Mouse (Mus musculus) embryonic facial prominence, embryonic 10.5 days (tissue): ENCODE data around the gene Ucp2. TPM values are rescaled to one million over a fixed set of nuclear protein-coding genes. Genes with fewer than 3 reads are reported as not detected.
A peak's percentile ranks its signal among the peaks of the same experiment; 100 is the strongest.

Source experiments
- DNase-seq: peaks from one replicate; pipeline ENCODE4 v3.0.0-alpha.2; 2017; ENCODE audit warnings: low spot score
- H3K27ac ChIP-seq: fragments of 300-500 bp; sonication (generic); replicated peaks from 2 replicates; pipeline ENCODE4 v1.5.1; 2016; ENCODE audit warnings: mild to moderate bottlenecking
- H3K27me3 ChIP-seq: fragments of 300-500 bp; sonication (generic); replicated peaks from 2 replicates; pipeline ENCODE4 v1.6.1; 2016; ENCODE audit warnings: low read depth, mild to moderate bottlenecking; ENCODE audit not compliant: poor library complexity, severe bottlenecking
- H3K36me3 ChIP-seq: fragments of 300-500 bp; sonication (generic); replicated peaks from 2 replicates; pipeline ENCODE4 v1.6.1; 2016; ENCODE audit warnings: mild to moderate bottlenecking, moderate library complexity
- H3K4me1 ChIP-seq: fragments of 300-500 bp; sonication (generic); 2 replicates; pipeline ENCODE4 v1.6.1; 2016
- H3K4me3 ChIP-seq: fragments of 300-500 bp; sonication (generic); 2 replicates; pipeline ENCODE4 v1.5.1; 2016; ENCODE audit warnings: mild to moderate bottlenecking, moderate library complexity
- H3K9me3 ChIP-seq: fragments of 300-500 bp; sonication (generic); 2 replicates; pipeline ENCODE4 v1.6.1; 2016; ENCODE audit warnings: mild to moderate bottlenecking
- WGBS: fragments of 180-500 bp; shearing (Covaris S2); methylation state at CpG from one replicate; pipeline ENCODE4 v1.1.7; 2016; 5-methylcytosine and 5-hydroxymethylcytosine counted together
- polyA plus RNA-seq: library from polyadenylated mRNA; unstranded; fragments of >200 nt; fragmentation: Nextera tagmentation; extraction: Ambion mirVana; gene quantifications from 2 replicates; pipeline ENCODE4 v1.2.1, GENCODE M21; 2016

The Ucp2 gene
- polyA plus RNA-seq, 1 experiment from 2014 or later: 105 TPM

DNA sequence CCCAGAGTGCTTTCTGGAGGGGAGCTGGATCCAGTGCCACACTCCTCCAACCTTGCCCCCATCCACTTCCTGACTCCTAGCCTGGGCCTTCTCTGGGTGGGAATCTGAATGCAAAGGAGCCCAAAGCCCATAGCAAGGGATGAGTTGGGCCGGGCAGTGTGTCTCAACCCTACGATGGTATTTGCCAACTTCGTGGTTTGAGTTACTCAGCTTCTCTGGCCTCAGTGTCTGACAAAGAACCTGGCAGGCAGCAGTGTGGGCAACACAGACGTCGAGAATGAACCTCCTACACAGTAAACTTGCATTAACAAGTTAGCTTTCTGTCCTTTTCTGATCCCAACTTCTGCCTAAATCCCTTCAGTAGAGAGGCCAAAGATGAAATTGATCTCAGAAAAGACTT lies 8.6 kb upstream of the Ucp2 start:
- no peaks in the 10 kb centered on the region for H3K36me3 ChIP-seq
- peaks cover 3% of the 10 kb centered on the region; the same call in 1 of the 2 replicates for H3K4me1 ChIP-seq
- WGBS: 86% methylated on average over 5 of the region's 5 CpGs
- DNase-seq: no peak
- H3K4me3 ChIP-seq: no peak overlapping the region
- H3K27ac ChIP-seq: no peak overlapping the region
- no peaks in the 10 kb centered on the region for H3K9me3 ChIP-seq
- no peaks in the 10 kb centered on the region for H3K27me3 ChIP-seq

DNA sequence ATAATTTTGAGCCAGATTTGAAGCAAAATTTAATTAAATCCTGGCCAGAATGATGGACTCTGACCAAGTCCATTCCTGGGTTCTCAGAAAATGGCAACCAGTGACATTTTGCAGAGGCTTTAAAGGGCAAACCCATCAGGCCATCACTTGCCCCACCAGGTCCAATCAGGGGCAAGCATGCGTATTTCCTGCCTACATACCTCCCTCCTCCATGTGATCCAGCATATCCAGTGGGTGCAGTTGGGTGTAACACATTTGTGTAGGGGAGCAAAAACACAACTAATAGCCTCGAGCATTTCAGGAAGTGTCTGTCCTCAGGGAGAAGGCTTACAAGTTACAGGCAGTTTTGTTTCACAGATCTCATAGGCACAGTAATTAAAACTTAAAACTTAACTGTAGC lies 5.8 kb upstream of the Ucp2 start:
- no peaks in the 10 kb centered on the region for H3K9me3 ChIP-seq
- no peak for DNase-seq
- H3K4me3 ChIP-seq: no peak overlapping the region
- peaks cover 8% of the 10 kb centered on the region for H3K27me3 ChIP-seq
- H3K36me3 ChIP-seq: no peaks in the 10 kb centered on the region
- no peak overlapping the region for H3K27ac ChIP-seq
- H3K4me1 ChIP-seq: peaks cover 5% of the 10 kb centered on the region
- 71% methylated on average over 2 of the region's 2 CpGs for WGBS

DNA sequence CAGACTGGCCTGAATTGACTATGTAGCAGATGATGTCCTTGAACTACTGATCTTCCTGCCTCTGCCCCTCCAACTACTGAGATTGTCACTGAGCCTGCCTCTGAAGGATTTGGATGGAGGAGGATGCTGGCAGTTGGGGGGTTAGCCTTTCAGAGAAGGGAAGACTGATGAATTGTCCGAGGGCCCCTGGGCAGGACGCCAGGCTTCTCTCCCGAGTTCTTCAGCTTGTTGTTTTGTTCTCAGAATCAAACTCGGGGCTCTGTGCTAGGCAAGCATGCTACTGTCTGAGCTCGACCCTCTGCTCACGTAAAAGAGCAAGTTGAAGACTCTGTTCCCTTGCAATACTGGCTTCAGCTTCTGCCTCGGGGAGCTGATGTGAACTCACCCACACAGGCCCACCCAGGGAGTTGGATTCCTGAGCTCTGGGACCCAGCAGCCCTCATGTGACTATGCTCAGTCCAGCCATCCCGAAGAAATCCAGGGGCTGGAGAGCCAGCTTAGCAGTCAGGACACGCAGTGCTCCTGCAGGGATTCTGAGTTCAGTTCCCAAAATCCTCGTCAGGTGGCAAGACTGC lies 4.6 kb upstream of the Ucp2 start:
- Histone ChIP-seq H3K9me3 (no peaks in the 10 kb centered on the region), H3K27me3 (peaks cover 20% of the 10 kb centered on the region), H3K27ac (peak overlapping the region; percentile 8; the same call in 1 of the 2 replicates), H3K36me3 (no peaks in the 10 kb centered on the region), H3K4me3 (no peak overlapping the region), H3K4me1 (peaks cover 17% of the 10 kb centered on the region)
- DNase-seq: no peak
- 49% methylated on average over 10 of the region's 10 CpGs for WGBS

DNA sequence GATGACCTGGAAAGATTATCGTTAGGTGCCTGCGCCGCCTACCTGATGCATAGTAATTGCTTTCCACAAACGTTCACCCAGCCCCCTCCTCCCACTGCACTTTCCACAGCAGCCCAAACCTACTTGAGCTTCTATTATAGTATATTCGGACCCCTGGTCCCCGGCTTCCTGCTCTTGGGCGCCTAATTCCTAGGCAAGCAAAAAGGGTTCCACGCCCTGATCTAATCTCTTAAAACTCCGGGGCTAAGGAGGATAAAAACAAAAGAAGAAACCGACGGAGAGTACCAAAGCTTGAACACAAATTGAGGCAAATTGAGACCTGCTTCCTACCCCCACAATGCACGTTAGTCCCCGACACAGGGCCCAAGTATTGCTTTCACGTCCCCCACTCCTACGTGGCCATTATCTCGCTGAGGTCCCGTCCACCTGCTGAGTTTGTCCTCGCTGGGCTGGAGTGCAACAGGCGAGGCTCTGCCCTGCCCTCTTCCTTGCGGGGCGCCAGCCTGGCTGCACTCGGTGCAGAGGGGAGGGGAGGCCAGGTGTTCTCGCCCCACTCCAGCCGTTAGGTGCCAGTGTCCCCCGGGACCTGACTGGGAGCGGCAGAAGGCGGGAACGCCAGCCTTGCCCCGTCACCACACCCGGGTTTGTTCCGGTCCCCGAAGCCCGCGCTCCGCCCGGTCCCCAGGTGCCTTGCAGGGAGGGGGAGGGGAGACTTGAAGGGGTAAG lies 583 bp upstream of the Ucp2 start:
- peaks cover 30% of the 10 kb centered on the region for H3K27me3 ChIP-seq
- peak overlapping the region; percentile 64 for H3K4me3 ChIP-seq
- peak; percentile 15 for DNase-seq
- H3K27ac ChIP-seq: peak overlapping the region; percentile 86
- WGBS: 2% methylated on average over 36 of the region's 36 CpGs
- H3K36me3 ChIP-seq: peaks cover 11% of the 10 kb centered on the region
- H3K9me3 ChIP-seq: no peaks in the 10 kb centered on the region
- peaks cover 52% of the 10 kb centered on the region for H3K4me1 ChIP-seq

DNA sequence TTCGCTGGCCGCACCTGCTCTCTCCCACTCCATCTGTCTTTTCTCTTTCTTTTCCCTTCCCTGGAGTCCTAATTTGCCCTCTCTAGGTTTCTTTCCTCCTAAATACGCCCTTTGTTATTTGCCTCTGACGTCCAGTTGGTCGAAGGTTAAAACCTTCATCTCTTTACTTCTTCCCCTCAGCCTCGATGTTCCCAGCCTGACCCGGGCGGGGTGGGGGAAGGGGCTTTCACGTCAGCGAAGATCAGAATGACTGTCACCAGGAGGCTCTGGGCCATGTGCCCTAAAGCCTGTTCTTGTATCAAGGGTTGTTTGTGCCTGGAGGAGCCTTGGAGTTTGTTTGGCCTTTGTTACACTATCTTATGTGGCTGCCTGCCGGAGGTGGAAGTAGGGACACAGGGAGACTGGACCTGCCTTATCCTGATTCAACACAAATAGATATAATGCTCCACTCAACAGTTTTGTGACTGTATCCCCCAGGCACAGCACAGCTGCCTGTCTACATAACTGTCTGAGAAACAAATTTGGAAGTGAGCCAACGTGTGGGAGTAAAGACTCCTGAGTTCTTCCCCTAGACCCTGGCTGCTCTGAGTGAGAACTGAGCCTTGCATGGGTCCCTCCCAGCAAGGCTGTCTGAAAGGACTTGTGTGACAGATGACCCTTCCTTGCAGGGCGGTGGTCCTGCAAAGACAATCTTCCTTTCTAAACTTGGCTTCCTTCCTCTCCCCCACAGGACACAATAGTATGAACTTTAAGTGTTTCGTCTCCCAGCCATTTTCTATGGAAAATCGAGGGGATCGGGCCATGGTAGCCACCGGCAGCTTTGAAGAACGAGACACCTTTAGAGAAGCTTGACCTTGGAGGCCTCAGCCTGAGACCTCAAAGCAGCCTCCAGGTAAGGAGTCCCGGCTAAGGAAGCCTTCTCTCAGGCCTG lies 612 bp downstream of the Ucp2 start:
- H3K4me1 ChIP-seq: peaks cover 57% of the 10 kb centered on the region
- H3K27me3 ChIP-seq: peaks cover 30% of the 10 kb centered on the region
- no peaks in the 10 kb centered on the region for H3K9me3 ChIP-seq
- H3K4me3 ChIP-seq: peak overlapping the region; percentile 64
- peak overlapping the region; percentile 86 for H3K27ac ChIP-seq
- 39% methylated on average over 19 of the region's 19 CpGs for WGBS
- peaks cover 23% of the 10 kb centered on the region for H3K36me3 ChIP-seq
- DNase-seq: peak; percentile 45

DNA sequence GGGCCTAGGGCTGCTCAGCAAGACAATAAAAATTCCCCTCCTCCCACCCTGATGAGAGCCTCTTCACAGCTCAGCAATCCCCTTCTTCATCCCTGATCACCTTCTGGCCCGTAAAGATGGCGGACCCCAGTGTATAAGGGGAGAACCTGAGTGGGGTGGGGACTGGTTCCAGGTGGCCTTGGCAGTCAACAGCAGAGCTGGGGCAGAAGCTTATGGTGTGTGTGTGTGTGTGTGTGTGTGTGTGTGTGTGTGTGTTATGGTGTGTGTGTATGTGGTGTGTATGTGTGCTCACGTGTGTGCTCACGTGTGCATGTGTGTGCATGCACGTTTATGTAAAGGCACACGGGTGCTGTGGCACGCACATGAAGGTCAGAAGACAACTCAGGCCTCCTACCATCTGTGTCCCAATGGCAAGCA lies 1.3 kb downstream of the Ucp2 start:
- 88% methylated on average over 7 of the region's 7 CpGs for WGBS
- peak overlapping the region; percentile 86 for H3K27ac ChIP-seq
- H3K4me1 ChIP-seq: peaks cover 56% of the 10 kb centered on the region
- H3K4me3 ChIP-seq: peak overlapping the region; percentile 64
- H3K27me3 ChIP-seq: peaks cover 30% of the 10 kb centered on the region
- DNase-seq: peak; percentile 15
- no peaks in the 10 kb centered on the region for H3K9me3 ChIP-seq
- peaks cover 30% of the 10 kb centered on the region for H3K36me3 ChIP-seq

DNA sequence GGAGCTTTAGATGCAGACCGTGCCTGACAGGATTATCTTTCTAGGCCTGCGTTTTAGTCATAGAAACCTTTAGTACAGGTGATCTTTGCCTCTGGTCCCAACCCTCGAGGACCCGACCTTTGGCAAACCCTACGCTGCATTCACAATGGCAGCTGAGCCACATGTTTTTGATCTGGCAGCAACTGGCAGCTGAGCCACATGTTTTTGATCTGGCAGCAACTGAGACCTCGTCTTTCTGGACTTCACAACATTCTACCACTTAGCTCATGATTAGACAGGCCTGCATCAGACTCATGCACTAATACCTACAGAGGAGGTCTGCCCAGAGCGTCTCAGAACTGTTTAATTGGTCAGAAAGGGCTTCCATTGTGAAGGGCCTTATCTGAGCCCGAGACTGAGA lies 1.9 kb downstream of the Ucp2 start:
- peak overlapping the region; percentile 86 for H3K27ac ChIP-seq
- H3K36me3 ChIP-seq: peaks cover 36% of the 10 kb centered on the region
- H3K4me3 ChIP-seq: peak overlapping the region; percentile 64
- DNase-seq: peak; percentile 75
- peaks cover 30% of the 10 kb centered on the region for H3K27me3 ChIP-seq
- H3K9me3 ChIP-seq: no peaks in the 10 kb centered on the region
- peaks cover 56% of the 10 kb centered on the region for H3K4me1 ChIP-seq
- WGBS: 26% methylated on average over 8 of the region's 8 CpGs

DNA sequence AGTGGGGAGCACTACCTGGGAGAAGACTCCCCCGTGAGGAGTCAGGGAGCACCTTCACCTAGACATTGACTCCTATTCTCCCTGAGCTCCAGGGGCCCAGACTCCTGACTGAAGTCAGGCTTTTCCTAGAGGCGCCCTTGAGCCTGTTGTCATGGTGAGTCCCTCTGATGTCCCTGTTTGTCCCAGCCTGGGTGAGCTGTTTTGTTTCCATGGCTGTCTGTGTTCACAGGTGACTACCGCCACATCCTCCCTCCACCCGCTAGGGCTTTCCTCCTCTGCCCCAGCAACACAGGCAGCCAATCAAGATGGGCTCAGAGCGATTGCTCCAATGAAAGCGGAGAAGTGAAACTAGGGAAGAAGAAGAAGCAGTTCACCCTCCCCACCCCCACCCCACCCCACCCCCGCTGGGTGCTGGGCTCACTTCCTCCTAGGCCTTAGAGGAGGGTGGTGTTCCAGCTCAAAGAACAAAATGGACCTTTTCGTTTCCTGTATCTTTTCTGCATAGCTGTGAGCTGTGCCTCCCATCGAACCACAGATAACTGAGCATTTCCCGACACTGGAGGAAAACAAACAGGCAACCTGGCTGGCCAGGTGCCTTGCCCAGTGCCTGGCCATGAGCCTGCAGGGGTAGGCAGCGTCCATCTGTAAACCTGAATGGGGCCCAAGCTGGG lies 2.6 kb downstream of the Ucp2 start:
- Histone ChIP-seq H3K36me3 (peaks cover 41% of the 10 kb centered on the region), H3K27ac (peak overlapping the region; percentile 86), H3K9me3 (no peaks in the 10 kb centered on the region), H3K4me1 (peaks cover 62% of the 10 kb centered on the region), H3K27me3 (peaks cover 30% of the 10 kb centered on the region), H3K4me3 (peak overlapping the region; percentile 64)
- 23% methylated on average over 11 of the region's 11 CpGs for WGBS
- DNase-seq: peak; percentile 81

DNA sequence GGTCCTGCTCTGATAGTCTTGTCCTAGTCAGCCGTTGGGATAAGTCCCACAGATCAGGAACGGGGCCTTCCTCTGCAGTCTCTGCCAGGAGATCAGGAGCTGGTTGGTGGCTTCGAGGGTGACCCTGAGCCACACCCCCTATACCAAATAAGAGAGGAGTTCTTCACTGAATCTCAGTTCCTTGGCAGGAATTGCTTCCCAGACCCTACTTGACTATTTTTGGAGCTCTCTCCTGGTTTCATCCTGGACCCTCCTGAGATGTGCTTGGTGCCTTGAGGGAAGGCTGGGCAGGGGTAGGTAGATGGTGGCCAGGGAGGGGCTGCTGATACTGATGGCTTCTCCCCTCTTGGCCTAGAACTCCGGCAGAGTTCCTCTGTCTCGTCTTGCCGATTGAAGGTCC lies 3.2 kb downstream of the Ucp2 start:
- DNase-seq: no peak
- H3K27ac ChIP-seq: peak overlapping the region; percentile 86
- 84% methylated on average over 6 of the region's 6 CpGs for WGBS
- H3K9me3 ChIP-seq: no peaks in the 10 kb centered on the region
- H3K27me3 ChIP-seq: peaks cover 30% of the 10 kb centered on the region
- peak overlapping the region; percentile 64; the same call in 1 of the 2 replicates for H3K4me3 ChIP-seq
- peaks cover 41% of the 10 kb centered on the region for H3K36me3 ChIP-seq
- peaks cover 68% of the 10 kb centered on the region for H3K4me1 ChIP-seq

DNA sequence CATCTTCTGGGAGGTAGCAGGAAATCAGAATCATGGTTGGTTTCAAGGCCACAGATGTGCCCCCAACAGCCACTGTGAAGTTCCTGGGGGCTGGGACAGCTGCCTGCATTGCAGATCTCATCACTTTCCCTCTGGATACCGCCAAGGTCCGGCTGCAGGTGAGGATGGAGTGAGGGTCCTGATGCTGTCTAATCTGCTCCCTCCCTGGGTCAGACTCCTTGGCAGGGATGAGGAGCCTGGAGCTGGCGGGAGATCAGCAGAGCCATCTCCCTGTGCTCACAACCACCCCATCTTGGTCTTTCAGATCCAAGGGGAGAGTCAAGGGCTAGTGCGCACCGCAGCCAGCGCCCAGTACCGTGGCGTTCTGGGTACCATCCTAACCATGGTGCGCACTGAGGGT lies 3.7 kb downstream of the Ucp2 start:
- H3K36me3 ChIP-seq: peaks cover 41% of the 10 kb centered on the region
- no peaks in the 10 kb centered on the region for H3K9me3 ChIP-seq
- H3K27ac ChIP-seq: peak overlapping the region; percentile 86
- no peak for DNase-seq
- peaks cover 28% of the 10 kb centered on the region for H3K27me3 ChIP-seq
- 98% methylated on average over 9 of the region's 9 CpGs for WGBS
- H3K4me3 ChIP-seq: no peak overlapping the region
- H3K4me1 ChIP-seq: peaks cover 69% of the 10 kb centered on the region

DNA sequence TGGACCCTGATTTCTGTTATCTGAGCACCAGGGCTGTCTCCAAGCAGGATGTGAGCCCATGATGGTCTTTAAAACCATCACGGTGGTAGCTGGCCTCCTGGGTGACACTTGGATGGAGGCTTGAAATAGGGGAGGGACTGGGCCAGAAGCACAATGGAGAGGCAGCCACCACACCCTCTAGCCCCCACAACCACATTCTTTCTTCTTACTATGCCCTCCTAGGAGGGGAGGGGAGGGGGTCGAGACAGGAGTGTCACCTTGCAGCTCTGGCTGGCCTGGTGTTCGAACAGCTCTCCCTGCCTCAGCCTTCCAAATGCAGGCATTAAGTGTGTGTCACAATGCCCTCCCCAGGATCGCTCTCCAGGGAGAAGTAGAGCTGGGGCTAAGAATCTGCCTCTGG lies 4.3 kb downstream of the Ucp2 start:
- no peak for DNase-seq
- peaks cover 67% of the 10 kb centered on the region for H3K4me1 ChIP-seq
- WGBS: 79% methylated on average over 4 of the region's 4 CpGs
- no peak overlapping the region; the same call in 1 of the 2 replicates for H3K27ac ChIP-seq
- no peaks in the 10 kb centered on the region for H3K9me3 ChIP-seq
- H3K36me3 ChIP-seq: peaks cover 41% of the 10 kb centered on the region
- H3K27me3 ChIP-seq: peaks cover 22% of the 10 kb centered on the region
- no peak overlapping the region for H3K4me3 ChIP-seq

DNA sequence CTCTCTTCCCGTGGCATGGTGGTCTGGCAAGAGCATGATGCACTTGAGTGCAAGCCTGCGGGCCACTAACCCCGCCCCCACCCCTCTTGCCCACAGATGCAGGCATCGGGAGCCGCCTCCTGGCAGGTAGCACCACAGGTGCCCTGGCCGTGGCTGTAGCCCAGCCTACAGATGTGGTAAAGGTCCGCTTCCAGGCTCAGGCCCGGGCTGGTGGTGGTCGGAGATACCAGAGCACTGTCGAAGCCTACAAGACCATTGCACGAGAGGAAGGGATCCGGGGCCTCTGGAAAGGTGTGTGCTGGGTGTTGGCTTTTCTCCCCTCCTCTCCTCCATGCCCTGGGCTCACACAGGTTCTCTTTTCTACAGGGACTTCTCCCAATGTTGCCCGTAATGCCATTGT lies 4.8 kb downstream of the Ucp2 start:
- Histone ChIP-seq H3K36me3 (peaks cover 41% of the 10 kb centered on the region), H3K4me3 (no peak overlapping the region), H3K4me1 (peaks cover 61% of the 10 kb centered on the region), H3K27me3 (peaks cover 16% of the 10 kb centered on the region; the same call in 1 of the 2 replicates), H3K27ac (no peak overlapping the region), H3K9me3 (no peaks in the 10 kb centered on the region)
- 90% methylated on average over 13 of the region's 13 CpGs for WGBS
- DNase-seq: no peak
